Mouse (Mus musculus) lung, postnatal 0 days (tissue): ENCODE measurements at regions not wholly inside any gene's neighbourhood (a gene's known extent, or its start where the extent isn't known, plus 50 kb on each side); places are given as distances from the start of the nearest gene placed in this dataset.

Experiments used
- ATAC-seq: fragments of 200-750 bp; cut with Nextera tagmentation; 2 replicates; pipeline ENCODE4 v1.8.0; 2017; ENCODE audit warnings: moderate library complexity
- DNase-seq: peaks from one replicate; pipeline ENCODE4 v3.0.0-alpha.2; 2016; ENCODE audit warnings: low spot score
- H3K27ac ChIP-seq: fragments of 300-500 bp; sonication (generic); 2 replicates; pipeline ENCODE4 v1.5.1; 2014; ENCODE audit warnings: antibody characterized with exemption, mild to moderate bottlenecking, low read length, mixed read lengths
- H3K27me3 ChIP-seq: fragments of 300-500 bp; sonication (generic); replicated peaks from 2 replicates; pipeline ENCODE4 v1.6.1; 2014; ENCODE audit warnings: low read length, mixed read lengths; ENCODE audit not compliant: insufficient read depth
- H3K36me3 ChIP-seq: fragments of 300-500 bp; sonication (generic); 2 replicates; pipeline ENCODE4 v1.6.1; 2014; ENCODE audit warnings: low read length, mixed read lengths; ENCODE audit not compliant: insufficient read depth
- H3K4me1 ChIP-seq: fragments of 300-500 bp; sonication (generic); 2 replicates; pipeline ENCODE4 v1.6.1; 2014; ENCODE audit warnings: antibody characterized with exemption, low read depth, low read length, mixed read lengths; ENCODE audit not compliant: insufficient read depth
- H3K4me2 ChIP-seq: fragments of 300-500 bp; sonication (generic); replicated peaks from 2 replicates; pipeline ENCODE4 v1.6.1; 2014; ENCODE audit warnings: low read depth, mild to moderate bottlenecking, low read length, moderate library complexity, mixed read lengths
- H3K4me3 ChIP-seq: fragments of 300-500 bp; sonication (generic); 2 replicates; pipeline ENCODE4 v1.5.1; 2014; ENCODE audit warnings: low read depth, low read length
- H3K9ac ChIP-seq: fragments of 300-500 bp; sonication (generic); replicated peaks from 2 replicates; pipeline ENCODE4 v1.6.1; 2014; ENCODE audit warnings: low read depth, mild to moderate bottlenecking
- H3K9me3 ChIP-seq: fragments of 300-500 bp; sonication (generic); 2 replicates; pipeline ENCODE4 v1.6.1; 2016; ENCODE audit warnings: low read length, mixed read lengths
- CTCF ChIP-seq: IDR thresholded peaks from 2 replicates; pipeline ENCODE4 v1.5.1; 2016; ENCODE audit warnings: antibody characterized with exemption, mild to moderate bottlenecking
- EP300 ChIP-seq: IDR thresholded peaks from 2 replicates; pipeline ENCODE4 v1.6.1; 2016; ENCODE audit warnings: antibody characterized with exemption, mild to moderate bottlenecking, control low read depth
- WGBS: fragments of 180-500 bp; shearing (Covaris S2); extraction: QIAGEN DNeasy Blood & Tissue Kit; methylation state at CpG from one replicate; pipeline ENCODE4 v1.1.7; 2014; 5-methylcytosine and 5-hydroxymethylcytosine counted together

- Histone ChIP-seq H3K27ac (no peak overlapping the region), H3K9me3 (no peaks in the 10 kb centered on the region), H3K9ac (no peak overlapping the region), H3K4me2 (no peak overlapping the region), H3K27me3 (no peaks in the 10 kb centered on the region), H3K4me1 (no peaks in the 10 kb centered on the region), H3K36me3 (no peaks in the 10 kb centered on the region), H3K4me3 (no peak overlapping the region)
- TF ChIP-seq EP300 (no peak), CTCF (no peak)
- ATAC-seq = no peak
- no peak for DNase-seq
Observed at GRCm38 (mm10) chr3:78668050-78668449, 618.3 kb downstream of the Rapgef2 start.

- no peak overlapping the region for H3K9ac ChIP-seq
- 50% methylated on average over 4 of the region's 4 CpGs for WGBS
- H3K27ac ChIP-seq = no peak overlapping the region
- no peaks in the 10 kb centered on the region for H3K27me3 ChIP-seq
- H3K4me3 ChIP-seq = no peak overlapping the region
- H3K4me1 ChIP-seq = no peaks in the 10 kb centered on the region
- H3K4me2 ChIP-seq = no peak overlapping the region
- no peak for DNase-seq
- H3K36me3 ChIP-seq = no peaks in the 10 kb centered on the region
- no peak for ATAC-seq
- TF ChIP-seq EP300 (no peak), CTCF (no peak)
- no peaks in the 10 kb centered on the region for H3K9me3 ChIP-seq
Observed at GRCm38 (mm10) chr3:78667374-78668023, 618.8 kb downstream of the Rapgef2 start.

GRCm38 (mm10) chr3:78648115-78648514 is 638.2 kb downstream of the Rapgef2 start:
- H3K36me3 ChIP-seq = no peaks in the 10 kb centered on the region
- DNase-seq (no peak), ATAC-seq (no peak)
- TF ChIP-seq EP300 (no peak), CTCF (no peak)
- H3K27ac ChIP-seq = no peak overlapping the region
- no peaks in the 10 kb centered on the region for H3K9me3 ChIP-seq
- no peak overlapping the region for H3K4me3 ChIP-seq
- WGBS = 81% methylated on average over 2 of the region's 2 CpGs
- no peak overlapping the region for H3K4me2 ChIP-seq
- H3K9ac ChIP-seq = no peak overlapping the region
- H3K27me3 ChIP-seq = no peaks in the 10 kb centered on the region
- H3K4me1 ChIP-seq = no peaks in the 10 kb centered on the region

- Histone ChIP-seq H3K4me2 (no peak overlapping the region), H3K9ac (no peak overlapping the region), H3K36me3 (no peaks in the 10 kb centered on the region), H3K4me1 (no peaks in the 10 kb centered on the region), H3K27ac (no peak overlapping the region), H3K9me3 (peaks cover 9% of the 10 kb centered on the region), H3K27me3 (no peaks in the 10 kb centered on the region), H3K4me3 (no peak overlapping the region)
- TF ChIP-seq EP300 (no peak), CTCF (no peak)
- ATAC-seq (no peak), DNase-seq (peak; percentile 9)
- 44% methylated on average over 4 of the region's 4 CpGs for WGBS
Observed at GRCm38 (mm10) chr3:78635386-78635785, 650.9 kb downstream of the Rapgef2 start.

- no peak overlapping the region for H3K4me3 ChIP-seq
- DNase-seq (peak; percentile 27), ATAC-seq (no peak)
- no peaks in the 10 kb centered on the region for H3K9me3 ChIP-seq
- no peaks in the 10 kb centered on the region for H3K27me3 ChIP-seq
- 40% methylated on average over 3 of the region's 3 CpGs for WGBS
- H3K36me3 ChIP-seq = no peaks in the 10 kb centered on the region
- no peaks in the 10 kb centered on the region for H3K4me1 ChIP-seq
- no peak overlapping the region for H3K9ac ChIP-seq
- H3K4me2 ChIP-seq = no peak overlapping the region
- H3K27ac ChIP-seq = no peak overlapping the region
- TF ChIP-seq CTCF (peak; percentile 55), EP300 (no peak)
Observed at GRCm38 (mm10) chr3:78618900-78619299, 667.4 kb downstream of the Rapgef2 start.

GRCm38 (mm10) chr3:78594718-78595236 is 691.5 kb downstream of the Rapgef2 start:
- no peak overlapping the region for H3K4me3 ChIP-seq
- ATAC-seq (no peak), DNase-seq (no peak)
- H3K4me1 ChIP-seq = no peaks in the 10 kb centered on the region
- no peak overlapping the region for H3K27ac ChIP-seq
- no peak overlapping the region for H3K9ac ChIP-seq
- H3K9me3 ChIP-seq = no peaks in the 10 kb centered on the region
- WGBS = 15% methylated on average over 6 of the region's 6 CpGs
- no peak overlapping the region for H3K4me2 ChIP-seq
- TF ChIP-seq EP300 (no peak), CTCF (no peak)
- H3K27me3 ChIP-seq = no peaks in the 10 kb centered on the region
- no peaks in the 10 kb centered on the region for H3K36me3 ChIP-seq
